Mouse (Mus musculus) kidney, postnatal 0 days (tissue): ENCODE data around the gene Prn. TPM values are rescaled to one million over a fixed set of nuclear protein-coding genes. Genes with fewer than 3 reads are reported as not detected.

Experiments
- ATAC-seq: fragments of 200-750 bp; cut with Nextera tagmentation; replicated peaks from 2 replicates; pipeline ENCODE4 v1.8.0; 2017; ENCODE audit warnings: low read depth, moderate number of reproducible peaks, moderate TSS enrichment, moderate library complexity; ENCODE audit not compliant: low FRiP score
- DNase-seq: peaks from one replicate; pipeline ENCODE4 v3.0.0-alpha.2; 2016; ENCODE audit warnings: low spot score
- H3K27ac ChIP-seq: fragments of 300-500 bp; sonication (generic); 2 replicates; pipeline ENCODE4 v1.5.1; 2014; ENCODE audit warnings: mild to moderate bottlenecking
- H3K27me3 ChIP-seq: fragments of 300-500 bp; sonication (generic); 2 replicates; pipeline ENCODE4 v1.6.1; 2014; ENCODE audit warnings: low read length, mixed read lengths; ENCODE audit not compliant: insufficient read depth
- H3K36me3 ChIP-seq: fragments of 300-500 bp; sonication (generic); 2 replicates; pipeline ENCODE4 v1.6.1; 2014; ENCODE audit warnings: low read length, mixed read lengths; ENCODE audit not compliant: insufficient read depth
- H3K4me1 ChIP-seq: fragments of 300-500 bp; sonication (generic); replicated peaks from 2 replicates; pipeline ENCODE4 v1.6.1; 2014; ENCODE audit warnings: antibody characterized with exemption, low read length, mixed read lengths; ENCODE audit not compliant: insufficient read depth
- H3K4me2 ChIP-seq: fragments of 300-500 bp; sonication (generic); 2 replicates; pipeline ENCODE4 v1.6.1; 2014; ENCODE audit warnings: mild to moderate bottlenecking, low read length, moderate library complexity, mixed read lengths
- H3K4me3 ChIP-seq: fragments of 300-500 bp; sonication (generic); replicated peaks from 2 replicates; pipeline ENCODE4 v1.5.1; 2014; ENCODE audit warnings: low read depth, low read length
- H3K9ac ChIP-seq: fragments of 300-500 bp; sonication (generic); 2 replicates; pipeline ENCODE4 v1.6.1; 2014; ENCODE audit warnings: low read depth, low read length
- H3K9me3 ChIP-seq: fragments of 300-500 bp; sonication (generic); replicated peaks from 2 replicates; pipeline ENCODE4 v1.6.1; 2016; ENCODE audit warnings: low read length, inconsistent platforms, mixed read lengths
- CTCF ChIP-seq: IDR thresholded peaks from 2 replicates; pipeline ENCODE4 v1.5.1; 2016; ENCODE audit warnings: antibody characterized with exemption, low read depth, mild to moderate bottlenecking, moderate library complexity
- WGBS: fragments of 180-500 bp; shearing (Covaris S2); extraction: QIAGEN DNeasy Blood & Tissue Kit; methylation state at CpG from one replicate; pipeline ENCODE4 v1.1.7; 2014; 5-methylcytosine and 5-hydroxymethylcytosine counted together
- polyA plus RNA-seq: library from polyadenylated mRNA; unstranded; fragments of >200 nt; fragmentation: Nextera tagmentation; extraction: Ambion mirVana; gene quantifications from 2 replicates; pipeline ENCODE4 v1.2.1, GENCODE M21; 2015

The Prn gene
- polyA plus RNA-seq, 1 experiment from 2014 or later = 0.20 TPM

- no peak overlapping the region for H3K9ac ChIP-seq
- 50% methylated on average over 9 of the region's 9 CpGs for WGBS
- no peak overlapping the region for H3K4me3 ChIP-seq
- H3K27ac ChIP-seq = no peak overlapping the region
- no peaks in the 10 kb centered on the region; the same call in 1 of the 2 replicates for H3K27me3 ChIP-seq
- DNase-seq = peak; percentile 74
- TF ChIP-seq CTCF = peak; percentile 82
- H3K4me2 ChIP-seq = no peak overlapping the region
- peaks cover 15% of the 10 kb centered on the region for H3K4me1 ChIP-seq
- ATAC-seq = no peak
- H3K9me3 ChIP-seq = no peaks in the 10 kb centered on the region
- no peaks in the 10 kb centered on the region for H3K36me3 ChIP-seq
Observed at GRCm38 (mm10) chr2:131949767-131950597, 40.2 kb downstream of the Prn start.

GRCm38 (mm10) chr2:131950598-131951095 lies 40.9 kb downstream of the Prn start, which contains the start of gene Prnd:
Gene Prnd (plus strand): TSS chr2:131950861.
- Histone ChIP-seq H3K27ac (no peak within 1 kb of the TSS), H3K9ac (no peak within 1 kb of the TSS), H3K4me2 (no peak within 1 kb of the TSS), H3K4me1 (peaks cover 17% of the 10 kb centered on the region), H3K36me3 (no peaks in the 10 kb centered on the region), H3K27me3 (no peaks in the 10 kb centered on the region; the same call in 1 of the 2 replicates), H3K9me3 (no peaks in the 10 kb centered on the region), H3K4me3 (no peak within 1 kb of the TSS)
- ATAC-seq (peak; percentile 56), DNase-seq (peak; percentile 29)
- WGBS = 9% methylated on average over 11 of the region's 11 CpGs
- no peak for TF ChIP-seq CTCF

GRCm38 (mm10) chr2:131952456-131952855 lies 42.7 kb downstream of the Prn start:
- Histone ChIP-seq H3K9ac (no peak overlapping the region), H3K36me3 (no peaks in the 10 kb centered on the region), H3K9me3 (no peaks in the 10 kb centered on the region), H3K27ac (no peak overlapping the region), H3K4me2 (peak overlapping the region; percentile 53; the same call in 1 of the 2 replicates), H3K4me3 (no peak overlapping the region), H3K4me1 (peaks cover 17% of the 10 kb centered on the region), H3K27me3 (no peaks in the 10 kb centered on the region; the same call in 1 of the 2 replicates)
- TF ChIP-seq CTCF = no peak
- WGBS = 34% methylated on average over 2 of the region's 2 CpGs
- DNase-seq (peak; percentile 28), ATAC-seq (no peak)

- H3K27ac ChIP-seq = no peak overlapping the region
- no peaks in the 10 kb centered on the region for H3K9me3 ChIP-seq
- WGBS = 10% methylated on average over 29 of the region's 29 CpGs
Observed at GRCm38 (mm10) chr2:131952961-131953538, 43.3 kb downstream of the Prn start.

GRCm38 (mm10) chr2:131953711-131954110 lies 44.0 kb downstream of the Prn start:
- DNase-seq (no peak), ATAC-seq (no peak)
- peak overlapping the region; percentile 53 for H3K4me2 ChIP-seq
- no peak overlapping the region for H3K4me3 ChIP-seq
- H3K9ac ChIP-seq = no peak overlapping the region
- no peak overlapping the region for H3K27ac ChIP-seq
- peaks cover 17% of the 10 kb centered on the region for H3K4me1 ChIP-seq
- H3K9me3 ChIP-seq = no peaks in the 10 kb centered on the region
- no peaks in the 10 kb centered on the region for H3K36me3 ChIP-seq
- 86% methylated on average over 4 of the region's 4 CpGs for WGBS
- no peaks in the 10 kb centered on the region; the same call in 1 of the 2 replicates for H3K27me3 ChIP-seq
- no peak for TF ChIP-seq CTCF

More at GRCm38 (mm10) chr2:131952961-131953538, 43.3 kb downstream of the Prn start:
- TF ChIP-seq CTCF = no peak
- H3K4me1 ChIP-seq = peaks cover 17% of the 10 kb centered on the region
- no peak overlapping the region for H3K9ac ChIP-seq
- H3K4me2 ChIP-seq = peak overlapping the region; percentile 53
- ATAC-seq (peak; percentile 23; the same call in 1 of the 2 replicates), DNase-seq (peak; percentile 18)
- H3K27me3 ChIP-seq = no peaks in the 10 kb centered on the region; the same call in 1 of the 2 replicates
- H3K36me3 ChIP-seq = no peaks in the 10 kb centered on the region
- H3K4me3 ChIP-seq = no peak overlapping the region

GRCm38 (mm10) chr2:131954835-131955234 lies 45.1 kb downstream of the Prn start:
- Histone ChIP-seq H3K4me3 (peak overlapping the region; percentile 23; the same call in 1 of the 2 replicates), H3K9ac (no peak overlapping the region), H3K4me1 (peaks cover 17% of the 10 kb centered on the region), H3K9me3 (no peaks in the 10 kb centered on the region), H3K36me3 (no peaks in the 10 kb centered on the region), H3K27me3 (no peaks in the 10 kb centered on the region; the same call in 1 of the 2 replicates), H3K27ac (no peak overlapping the region), H3K4me2 (peak overlapping the region; percentile 54)
- no peak for ATAC-seq
- DNase-seq = no peak
- WGBS = 65% methylated on average over 9 of the region's 9 CpGs
- TF ChIP-seq CTCF = no peak
